8 mouse cellular contexts compared by ENCODE assay signal in genomic region chr8:13105087-13105881, GRCm38 (mm10). TPM values are rescaled to one million over a fixed set of nuclear protein-coding genes. Genes with fewer than 3 reads are reported as not detected.
A peak's percentile ranks its signal among the peaks of the same experiment; 100 is the strongest.
DNase-seq lines count a peak whose midpoint lies in the region; ATAC-seq lines count a peak whose summit lies in the region.

Pcid2 (minus strand) TSS chr8:13105459.
Cul4a (plus strand) TSS chr8:13105621.

- peak; percentile 94 for ATAC-seq in intestine, embryonic 14.5 days (replicated peaks; ENCODE audit: low FRiP score, low TSS enrichment, low read depth)

- peaks cover 9% of the 10 kb centered on the region for H3K36me3 ChIP-seq in intestine, embryonic 14.5 days (ENCODE audit: control insufficient read depth, insufficient read depth, low read length)

- peak; percentile 98 for DNase-seq in adrenal gland, adult (ENCODE audit: inconsistent age in 2 of 2, low spot score in 1 of 2)
- DNase-seq in embryo, embryonic 10.5 days (ENCODE audit: low spot score): peak; percentile 98
- DNase-seq in gastrocnemius, postnatal 25 days: peak; percentile 96
- peak; percentile 97 for DNase-seq in intestine, embryonic 14.5 days (ENCODE audit: low spot score)
- DNase-seq in left cerebral cortex, postnatal 14 days (ENCODE audit: low spot score in 2 of 2): peak; percentile 98
- DNase-seq in mesoderm, embryonic 11.5 days (ENCODE audit: low read depth, low spot score): peak; percentile 99
- peak; percentile 94 for DNase-seq in right cerebral cortex, postnatal 36 days (ENCODE audit: low spot score in 2 of 2)
- DNase-seq in yolk sac, embryonic 10.5 days (ENCODE audit: low spot score): peak; percentile 97

- peak within 1 kb of the TSS; percentile 90 for H3K27ac ChIP-seq in intestine, embryonic 14.5 days (ENCODE audit: low read depth)

- WGBS in intestine, embryonic 14.5 days: under 1% methylated on average over 84 of the region's 87 CpGs

- peak within 1 kb of the TSS; percentile 96 for H3K4me2 ChIP-seq in intestine, embryonic 14.5 days (ENCODE audit: low read length)

- intact Hi-C loops in left cerebral cortex, postnatal 14 days (cut with DNase I): loop anchor here (10.0 kb wide), 1 partner anchor 210 kb away; no protein-coding TSS in a partner anchor

- no peaks in the 10 kb centered on the region for H3K27me3 ChIP-seq in intestine, embryonic 14.5 days (replicated peaks; ENCODE audit: control insufficient read depth, insufficient read depth, low read length)

- peak within 1 kb of the TSS; percentile 92 for H3K9ac ChIP-seq in intestine, embryonic 14.5 days (ENCODE audit: low read length)

- peaks cover 23% of the 10 kb centered on the region for H3K4me1 ChIP-seq in intestine, embryonic 14.5 days (replicated peaks; ENCODE audit: control insufficient read depth, insufficient read depth, low read length)

- peak within 1 kb of the TSS; percentile 66 for H3K4me3 ChIP-seq in intestine, embryonic 14.5 days (ENCODE audit: low read depth, low read length)

- H3K9me3 ChIP-seq in intestine, embryonic 14.5 days (ENCODE audit: control insufficient read depth, low read length): no peaks in the 10 kb centered on the region

RNA-seq across cellular contexts. Expression of gene Pcid2, which starts in this region (rescaled TPM):
- total RNA-seq in gastrocnemius, postnatal 25 days (2021): 1 to 10 TPM; 7.1 to 8.0 TPM
- 38.2 and 38.5 TPM in 2 replicates for polyA plus RNA-seq in intestine, embryonic 14.5 days (2014; fragmentation: Nextera tagmentation; extraction: Ambion mirVana)
- 10 to 100 TPM; 26.6 to 29.0 TPM for total RNA-seq in left cerebral cortex, postnatal 14 days (2021)

RNA-seq across cellular contexts. Expression of gene Cul4a, which starts in this region (rescaled TPM):
- 10 to 100 TPM; 62.2 to 66.4 TPM for total RNA-seq in gastrocnemius, postnatal 25 days (2021)
- polyA plus RNA-seq in intestine, embryonic 14.5 days (2014; fragmentation: Nextera tagmentation; extraction: Ambion mirVana): 93.1 and 97.1 TPM in 2 replicates
- total RNA-seq in left cerebral cortex, postnatal 14 days (2021): 10 to 100 TPM; 56.2 to 59.6 TPM

Comparison
In these comparisons a context has a peak if more than half of its experiments do, and no peak if none do; other contexts are left out.
1. Peak in every context shown above with its lines: DNase-seq, ATAC-seq, H3K4me3 ChIP-seq and H3K27ac ChIP-seq.